Mouse (Mus musculus) erythroblast, adult 5-6 weeks (primary cell): Measurements from ENCODE around the gene Nkx2-5. TPM values are rescaled to one million over a fixed set of nuclear protein-coding genes. Genes with fewer than 3 reads are reported as not detected.

ENCODE experiments used
- ATAC-seq: replicated peaks from 2 replicates; pipeline ENCODE4 v1.8.0; 2016; ENCODE audit warnings: moderate number of reproducible peaks, mild to moderate bottlenecking, moderate TSS enrichment, inconsistent platforms; ENCODE audit not compliant: poor library complexity, low FRiP score, severe bottlenecking
- total RNA-seq, 2 experiments: library from RNA; stranded (forward) in 1 of 2; stranded (reverse) in 1 of 2; fragments of 150-400 nt in 1 of 2; fragments of 200-764, 138-1000 nt in 1 of 2; gene quantifications; 2 replicates each; pipeline versions ENCODE4 v1.2.3 to v1.2.4; 2015 to 2017; ENCODE audit warnings: low replicate concordance in 2 of 2

The Nkx2-5 gene
- total RNA-seq, 2 experiments from 2014 or later = not detected

DNA sequence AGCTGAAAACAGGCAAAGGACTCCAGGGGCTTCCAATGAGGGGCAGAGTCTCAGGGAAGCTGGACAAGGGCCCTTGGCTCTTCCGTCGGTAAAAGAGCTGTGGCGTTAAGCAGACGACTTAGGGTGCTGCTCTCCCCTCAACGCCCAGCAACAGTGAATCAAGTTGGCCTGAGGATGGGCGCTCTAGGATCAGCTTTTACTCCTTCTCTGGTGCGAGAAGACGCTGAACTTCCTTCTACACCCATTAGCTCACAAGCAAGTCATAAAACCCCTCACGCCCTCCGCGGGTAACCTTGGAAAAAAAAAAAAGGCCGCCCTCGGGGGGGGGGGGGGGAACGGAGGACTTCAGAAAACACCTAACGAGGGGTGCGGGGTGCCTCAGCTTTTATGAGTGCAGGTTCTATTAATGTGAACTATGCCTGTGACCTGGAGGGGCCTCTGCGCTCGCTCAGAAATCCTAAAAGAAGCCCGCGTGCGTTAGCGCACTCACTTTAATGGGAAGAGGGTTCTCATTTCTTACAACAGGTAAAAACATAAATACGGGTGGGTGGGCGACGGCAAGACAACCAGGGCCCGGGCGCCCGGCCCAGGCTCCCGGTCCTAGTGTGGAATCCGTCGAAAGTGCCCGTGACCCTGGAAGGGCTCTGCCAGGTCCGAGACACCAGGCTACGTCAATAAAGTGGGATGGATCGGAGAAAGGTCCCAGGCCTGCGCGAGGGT is 6.5 kb downstream of the Nkx2-5 start:
- ATAC-seq = no peak

GRCm38 (mm10) chr17:26837546-26837985 is 7.2 kb downstream of the Nkx2-5 start:
- no peak for ATAC-seq

GRCm38 (mm10) chr17:26836786-26837545 is 7.8 kb downstream of the Nkx2-5 start:
- ATAC-seq = no peak

DNA sequence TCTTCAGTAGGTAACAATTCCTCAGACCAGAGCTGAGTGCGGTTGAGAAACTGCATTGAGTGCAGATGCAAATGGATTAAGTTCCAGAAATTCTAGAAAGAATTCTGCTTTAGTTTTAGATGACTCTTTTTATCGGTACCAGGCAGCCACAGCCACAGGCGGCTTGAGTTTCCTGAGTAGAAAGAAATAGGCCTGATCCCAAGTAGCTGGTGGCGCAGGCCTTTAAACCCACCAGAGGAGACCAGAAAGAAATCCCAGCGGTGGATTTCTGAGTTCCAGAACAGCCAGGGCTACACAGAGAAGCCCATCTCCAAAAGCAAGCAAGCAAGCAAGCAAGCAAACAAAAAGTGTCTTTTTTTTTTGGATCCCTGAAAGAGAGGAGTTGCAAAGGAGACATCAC is 8.4 kb downstream of the Nkx2-5 start:
- no peak for ATAC-seq

DNA sequence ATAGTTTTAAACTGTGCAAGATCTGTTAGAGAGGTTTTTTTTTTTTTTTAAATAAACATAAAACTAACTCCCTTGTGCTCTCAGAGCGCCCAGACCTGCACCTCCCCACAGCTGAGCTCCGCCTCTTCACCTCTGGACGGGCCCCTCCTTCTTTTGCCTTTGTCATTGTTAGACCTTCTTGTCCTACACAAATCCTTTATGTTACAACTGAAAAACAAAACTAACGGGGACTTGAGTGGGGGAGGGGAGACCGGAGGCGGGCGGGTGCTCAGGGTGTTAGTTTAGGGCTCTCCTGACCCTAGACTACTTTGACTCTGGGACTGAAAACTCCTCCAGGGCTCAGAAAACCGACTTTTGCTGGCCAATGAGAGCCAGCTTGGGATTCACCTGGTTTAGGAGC is 8.9 kb downstream of the Nkx2-5 start:
- no peak for ATAC-seq

GRCm38 (mm10) chr17:26834966-26835755 is 9.6 kb downstream of the Nkx2-5 start:
- no peak for ATAC-seq

- no peak for ATAC-seq
Observed at GRCm38 (mm10) chr17:26834302-26834965, 10.4 kb downstream of the Nkx2-5 start.

DNA sequence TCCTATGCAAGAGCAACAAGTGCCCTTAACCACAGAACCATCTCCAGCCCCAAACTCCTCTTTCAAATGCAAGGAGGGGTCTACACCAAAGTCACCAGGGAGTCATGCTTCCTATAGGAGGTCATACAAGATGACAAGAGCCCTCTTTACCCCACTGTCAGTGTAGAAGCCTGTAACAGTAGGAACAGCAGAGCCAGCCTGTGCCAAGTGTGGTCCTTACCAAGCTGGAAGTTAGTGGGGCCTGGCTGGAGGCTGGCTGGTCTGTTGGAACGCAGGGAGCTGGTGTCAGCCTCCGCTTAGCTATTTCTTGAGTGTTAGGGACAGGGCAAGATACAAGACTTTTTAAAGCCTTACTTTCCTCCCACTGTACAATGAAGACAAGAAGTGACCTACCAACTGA is 11.0 kb downstream of the Nkx2-5 start:
- ATAC-seq = no peak

- ATAC-seq = no peak
Observed at GRCm38 (mm10) chr17:26826131-26826530, 18.7 kb downstream of the Nkx2-5 start.

DNA sequence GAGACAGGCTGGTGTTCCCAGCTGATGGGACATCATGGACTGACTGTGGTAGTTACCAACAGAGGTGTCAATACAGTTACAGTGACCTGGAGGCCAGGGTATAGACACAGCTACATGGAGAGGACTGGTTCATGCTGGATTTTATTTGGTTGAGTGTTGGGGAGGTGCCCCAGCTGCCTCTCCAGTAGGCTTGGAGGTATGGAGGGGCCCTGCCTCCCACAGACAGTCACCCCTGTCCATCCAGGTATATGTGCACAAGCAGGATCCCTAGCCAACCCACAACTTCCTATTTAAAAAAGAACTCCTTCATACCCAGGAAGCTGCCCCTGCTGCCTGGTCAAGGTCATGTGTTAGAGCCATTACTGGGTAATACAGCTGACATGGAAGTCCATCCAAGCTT is 27.0 kb downstream of the Nkx2-5 start:
- no peak for ATAC-seq

- no peak for ATAC-seq
Observed at GRCm38 (mm10) chr17:26816810-26817209, 28.0 kb downstream of the Nkx2-5 start.

DNA sequence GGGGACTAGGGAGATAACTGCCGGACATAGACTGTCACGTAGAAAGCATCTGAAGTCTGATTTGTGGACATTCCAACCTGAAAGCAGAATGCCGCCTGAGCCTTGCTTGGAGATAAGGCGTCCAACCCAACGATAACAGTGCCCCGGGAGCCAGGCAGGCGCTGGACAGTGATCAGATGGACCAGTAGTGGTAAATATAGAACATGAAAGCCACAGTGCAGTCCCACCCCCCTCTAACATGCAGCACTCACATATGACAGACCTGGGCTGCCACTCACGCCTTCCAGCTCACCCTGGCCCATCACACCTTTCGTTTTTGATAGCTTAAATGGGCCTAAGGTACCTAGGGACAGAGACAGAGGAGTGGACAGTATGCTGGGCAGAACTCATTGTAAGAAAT is 31.3 kb downstream of the Nkx2-5 start:
- no peak for ATAC-seq

GRCm38 (mm10) chr17:26812607-26813006 is 32.2 kb downstream of the Nkx2-5 start:
- no peak for ATAC-seq

DNA sequence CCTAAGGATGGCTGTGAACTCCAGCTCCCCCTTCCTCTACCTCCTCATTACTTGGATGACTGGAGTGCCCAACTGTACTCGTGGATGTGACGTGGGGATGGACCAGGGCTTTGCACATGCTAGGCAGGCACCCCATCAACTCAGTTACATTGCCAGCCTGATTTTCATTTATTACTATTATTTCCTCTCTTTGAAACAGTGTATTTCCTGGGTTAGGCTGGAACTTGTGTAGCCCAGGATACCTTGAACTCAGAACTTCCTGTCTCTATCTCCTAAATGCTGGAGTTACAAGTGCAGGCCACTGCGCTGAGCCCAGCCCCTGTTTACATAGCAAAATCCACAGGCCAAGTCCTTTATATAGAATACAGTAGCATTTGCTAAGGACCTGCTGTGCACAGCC is 41.9 kb downstream of the Nkx2-5 start:
- ATAC-seq = no peak

DNA sequence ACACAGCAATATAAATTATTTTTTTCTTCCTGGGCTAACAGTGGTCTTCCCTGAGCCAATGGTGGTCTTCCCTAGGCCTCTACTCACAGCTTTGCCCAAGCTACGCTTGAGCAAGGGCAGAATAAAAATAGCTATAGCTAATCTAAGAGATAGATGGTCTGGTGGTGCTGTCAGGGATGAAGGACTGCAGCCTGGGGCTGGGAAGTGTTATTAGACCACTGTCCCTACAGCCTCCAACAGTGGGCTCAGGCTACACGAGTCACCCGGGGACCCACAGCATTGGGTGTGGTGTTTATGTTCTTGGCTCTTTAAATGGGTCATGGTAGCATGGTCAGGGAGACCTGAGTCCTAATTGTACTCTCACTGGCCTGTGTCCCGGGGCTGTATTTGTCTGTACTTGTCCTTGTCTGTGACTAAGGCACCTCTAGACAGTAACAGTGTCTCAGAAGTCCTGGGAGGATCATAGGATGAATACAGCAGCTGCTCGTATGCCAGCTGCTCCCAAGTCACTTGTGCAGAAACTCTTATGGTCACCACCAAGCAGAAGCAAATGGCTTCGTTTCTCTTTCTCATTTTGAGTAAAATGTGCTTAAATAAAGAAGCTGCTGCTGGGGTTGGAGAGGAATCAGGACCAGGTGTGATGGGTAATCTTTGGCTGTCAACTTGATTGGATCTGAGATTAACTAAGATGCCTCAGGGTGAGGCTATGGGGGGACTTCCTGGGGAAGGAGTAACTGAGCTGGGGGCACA is 47.3 kb downstream of the Nkx2-5 start:
- ATAC-seq = no peak

DNA sequence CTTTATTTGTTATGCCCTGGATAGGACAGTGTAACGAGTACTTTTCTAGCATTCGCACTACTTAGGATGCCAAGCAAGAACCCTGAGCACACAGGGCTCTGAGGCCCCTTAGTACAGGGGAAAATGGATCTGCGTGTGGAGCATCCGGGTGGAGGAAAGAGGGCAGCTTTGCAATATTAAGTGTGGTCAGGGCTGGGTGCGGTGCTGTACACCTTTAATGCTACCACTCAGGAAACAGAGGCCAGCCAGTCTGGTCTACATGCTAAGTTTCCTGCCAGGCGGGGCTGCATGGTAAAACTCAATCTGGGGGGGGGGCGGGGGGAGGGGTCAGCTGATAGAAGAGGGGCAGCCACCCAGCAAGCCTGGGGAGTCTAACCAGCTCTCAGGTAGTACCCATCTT is 49.4 kb downstream of the Nkx2-5 start:
- ATAC-seq = no peak

- ATAC-seq = peak; percentile 73
Observed at GRCm38 (mm10) chr17:26794744-26795143, 50.1 kb downstream of the Nkx2-5 start.

- ATAC-seq = no peak
Observed at GRCm38 (mm10) chr17:26793068-26793765, 51.6 kb downstream of the Nkx2-5 start.

GRCm38 (mm10) chr17:26792096-26792495 is 52.7 kb downstream of the Nkx2-5 start:
- ATAC-seq = no peak
